Mouse (Mus musculus): Measurements from ENCODE around the gene Gen1. TPM values are rescaled to one million over a fixed set of nuclear protein-coding genes. Genes with fewer than 3 reads are reported as not detected.
A peak's percentile ranks its signal among the peaks of the same experiment; 100 is the strongest.

Gene Gen1
- polyA plus RNA-seq, 1 experiment from 2014 or later, result 3.1 TPM

- no peak overlapping the region for H3K4me3 ChIP-seq (replicated peaks; ENCODE audit: low read depth, low read length)
- no peak overlapping the region for H3K27ac ChIP-seq
- ATAC-seq (replicated peaks; ENCODE audit: low FRiP score, low read depth) (no peak), DNase-seq (ENCODE audit: low spot score) (peak; percentile 64)
- H3K9me3 ChIP-seq (replicated peaks; ENCODE audit: low read length), result no peaks in the 10 kb centered on the region
- H3K4me2 ChIP-seq (ENCODE audit: low read length), result no peak overlapping the region
- H3K27me3 ChIP-seq (ENCODE audit: insufficient read depth, low read length), result no peaks in the 10 kb centered on the region
- H3K36me3 ChIP-seq (ENCODE audit: insufficient read depth, low read length), result no peaks in the 10 kb centered on the region
- WGBS, result 40% methylated on average over 5 of the region's 5 CpGs
- H3K9ac ChIP-seq (ENCODE audit: low read depth, low read length), result no peak overlapping the region
- no peak for TF ChIP-seq CTCF (IDR thresholded peaks at IDR 0.05; ENCODE audit: low read depth)
- 0 out of 2 replicates have a peak, but pooled peaks cover 4% of the 10 kb centered on the region for H3K4me1 ChIP-seq (replicated peaks; ENCODE audit: insufficient read depth, low read length)
These were observed 38.9 kb downstream of the Gen1 start for GRCm38 (mm10) chr12:11226529-11227268.

- 54% methylated on average over 1 of the region's 1 CpGs for WGBS
- no peak for DNase-seq (ENCODE audit: low spot score)
These were observed 39.5 kb downstream of the Gen1 start for GRCm38 (mm10) chr12:11226123-11226522.

GRCm38 (mm10) chr12:11224722-11225121, 40.9 kb downstream of the Gen1 start:
- Histone ChIP-seq H3K4me1 (replicated peaks; ENCODE audit: insufficient read depth, low read length) (0 out of 2 replicates have a peak, but pooled peaks cover 5% of the 10 kb centered on the region), H3K27ac (no peak overlapping the region), H3K4me2 (ENCODE audit: low read length) (no peak overlapping the region), H3K4me3 (replicated peaks; ENCODE audit: low read depth, low read length) (no peak overlapping the region), H3K36me3 (ENCODE audit: insufficient read depth, low read length) (no peaks in the 10 kb centered on the region), H3K9ac (ENCODE audit: low read depth, low read length) (no peak overlapping the region), H3K9me3 (replicated peaks; ENCODE audit: low read length) (no peaks in the 10 kb centered on the region), H3K27me3 (ENCODE audit: insufficient read depth, low read length) (no peaks in the 10 kb centered on the region)
- TF ChIP-seq CTCF (IDR thresholded peaks at IDR 0.05; ENCODE audit: low read depth), result no peak
- WGBS, result 12% methylated on average over 5 of the region's 5 CpGs
- DNase-seq (ENCODE audit: low spot score) (peak; percentile 38), ATAC-seq (replicated peaks; ENCODE audit: low FRiP score, low read depth) (no peak)

More at GRCm38 (mm10) chr12:11226123-11226522, 39.5 kb downstream of the Gen1 start:
- H3K27me3 ChIP-seq (ENCODE audit: insufficient read depth, low read length), result no peaks in the 10 kb centered on the region
- H3K4me1 ChIP-seq (replicated peaks; ENCODE audit: insufficient read depth, low read length), result 0 out of 2 replicates have a peak, but pooled peaks cover 5% of the 10 kb centered on the region
- H3K27ac ChIP-seq, result no peak overlapping the region
- H3K9ac ChIP-seq (ENCODE audit: low read depth, low read length), result no peak overlapping the region
- H3K36me3 ChIP-seq (ENCODE audit: insufficient read depth, low read length), result no peaks in the 10 kb centered on the region
- TF ChIP-seq CTCF (IDR thresholded peaks at IDR 0.05; ENCODE audit: low read depth), result no peak
- H3K4me2 ChIP-seq (ENCODE audit: low read length), result no peak overlapping the region
- no peak overlapping the region for H3K4me3 ChIP-seq (replicated peaks; ENCODE audit: low read depth, low read length)
- H3K9me3 ChIP-seq (replicated peaks; ENCODE audit: low read length), result no peaks in the 10 kb centered on the region
- ATAC-seq (replicated peaks; ENCODE audit: low FRiP score, low read depth), result no peak

GRCm38 (mm10) chr12:11223090-11223489, 42.5 kb downstream of the Gen1 start:
- TF ChIP-seq CTCF (IDR thresholded peaks at IDR 0.05; ENCODE audit: low read depth), result no peak
- Histone ChIP-seq H3K4me1 (replicated peaks; ENCODE audit: insufficient read depth, low read length) (0 out of 2 replicates have a peak, but pooled peaks cover 5% of the 10 kb centered on the region), H3K9me3 (replicated peaks; ENCODE audit: low read length) (no peaks in the 10 kb centered on the region), H3K36me3 (ENCODE audit: insufficient read depth, low read length) (no peaks in the 10 kb centered on the region), H3K27me3 (ENCODE audit: insufficient read depth, low read length) (no peaks in the 10 kb centered on the region), H3K4me2 (ENCODE audit: low read length) (no peak overlapping the region), H3K9ac (ENCODE audit: low read depth, low read length) (no peak overlapping the region), H3K27ac (no peak overlapping the region), H3K4me3 (replicated peaks; ENCODE audit: low read depth, low read length) (no peak overlapping the region)
- DNase-seq (ENCODE audit: low spot score) (peak; percentile 22), ATAC-seq (replicated peaks; ENCODE audit: low FRiP score, low read depth) (peak; percentile 49; the same call in 1 of the 2 replicates)
- whole genome bisulfite sequencing, result 72% methylated on average over 10 of the region's 10 CpGs

- H3K36me3 ChIP-seq (ENCODE audit: insufficient read depth, low read length), result no peaks in the 10 kb centered on the region
- ATAC-seq (replicated peaks; ENCODE audit: low FRiP score, low read depth) (no peak), DNase-seq (ENCODE audit: low spot score) (no peak)
- no peak overlapping the region for H3K4me2 ChIP-seq (ENCODE audit: low read length)
- H3K4me3 ChIP-seq (replicated peaks; ENCODE audit: low read depth, low read length), result no peak overlapping the region
- 0 out of 2 replicates have a peak, but pooled peaks cover 5% of the 10 kb centered on the region for H3K4me1 ChIP-seq (replicated peaks; ENCODE audit: insufficient read depth, low read length)
- no peak for TF ChIP-seq CTCF (IDR thresholded peaks at IDR 0.05; ENCODE audit: low read depth)
- H3K9ac ChIP-seq (ENCODE audit: low read depth, low read length), result no peak overlapping the region
- no peak overlapping the region for H3K27ac ChIP-seq
- H3K27me3 ChIP-seq (ENCODE audit: insufficient read depth, low read length), result no peaks in the 10 kb centered on the region
- no peaks in the 10 kb centered on the region for H3K9me3 ChIP-seq (replicated peaks; ENCODE audit: low read length)
- 74% methylated on average over 3 of the region's 3 CpGs for WGBS
These were observed 43.0 kb downstream of the Gen1 start for GRCm38 (mm10) chr12:11222566-11222965.

- Histone ChIP-seq H3K27me3 (ENCODE audit: insufficient read depth, low read length) (no peaks in the 10 kb centered on the region), H3K27ac (no peak overlapping the region), H3K4me2 (ENCODE audit: low read length) (no peak overlapping the region), H3K9me3 (replicated peaks; ENCODE audit: low read length) (no peaks in the 10 kb centered on the region), H3K4me3 (replicated peaks; ENCODE audit: low read depth, low read length) (no peak overlapping the region), H3K36me3 (ENCODE audit: insufficient read depth, low read length) (no peaks in the 10 kb centered on the region), H3K9ac (ENCODE audit: low read depth, low read length) (no peak overlapping the region), H3K4me1 (replicated peaks; ENCODE audit: insufficient read depth, low read length) (0 out of 2 replicates have a peak, but pooled peaks cover 5% of the 10 kb centered on the region)
- DNase-seq (ENCODE audit: low spot score) (peak; percentile 39), ATAC-seq (replicated peaks; ENCODE audit: low FRiP score, low read depth) (peak; percentile 43)
- TF ChIP-seq CTCF (IDR thresholded peaks at IDR 0.05; ENCODE audit: low read depth), result no peak
- WGBS, result 48% methylated on average over 20 of the region's 20 CpGs
These were observed 43.9 kb downstream of the Gen1 start for GRCm38 (mm10) chr12:11221524-11222330.

Measured in kidney, postnatal 0 days (tissue).